Mouse (Mus musculus) kidney, postnatal 36 days (tissue): ENCODE measurements around the gene Gstm3.
"Not testable (repeated sequence)": the region's sequence is repeated elsewhere in the genome, so short reads cannot be mapped to it uniquely, and the experiment has no call there.

Experiments
- DNase-seq, 2 experiments: peaks; one replicate each; pipeline ENCODE4 v3.0.0; 2021 to 2022; ENCODE audit warnings: mixed read lengths in 2 of 2

Gene Gstm3

GRCm38 (mm10) chr3:107972070-107972469 is 3.0 kb upstream of the Gstm3 start:
- no peak for DNase-seq

GRCm38 (mm10) chr3:107971101-107971500 is 2.0 kb upstream of the Gstm3 start:
- not testable (repeated sequence) for DNase-seq

- no peak for DNase-seq
These were observed 2.5 kb downstream of the Gstm3 start for GRCm38 (mm10) chr3:107966631-107967030.

GRCm38 (mm10) chr3:107965592-107965991 is 3.5 kb downstream of the Gstm3 start:
- DNase-seq = no peak

- no peak for DNase-seq
These were observed 4.3 kb downstream of the Gstm3 start for GRCm38 (mm10) chr3:107964656-107965308.

- DNase-seq = no peak
These were observed 5.1 kb downstream of the Gstm3 start for GRCm38 (mm10) chr3:107964026-107964425.

GRCm38 (mm10) chr3:107955260-107955659 is 13.8 kb downstream of the Gstm3 start:
- not testable (repeated sequence) for DNase-seq

- DNase-seq = no peak
These were observed 15.2 kb downstream of the Gstm3 start for GRCm38 (mm10) chr3:107953906-107954305.

GRCm38 (mm10) chr3:107953328-107953755 is 15.7 kb downstream of the Gstm3 start:
- DNase-seq = peak; percentile 72 to 90

GRCm38 (mm10) chr3:107950531-107950930 is 18.6 kb downstream of the Gstm3 start:
- no peak for DNase-seq

GRCm38 (mm10) chr3:107949461-107949860 is 19.6 kb downstream of the Gstm3 start:
- not testable (repeated sequence) for DNase-seq

GRCm38 (mm10) chr3:107945729-107946128 is 23.4 kb downstream of the Gstm3 start:
- DNase-seq = peak in 1 of 2 experiments; percentile 43

- peak; percentile 62 to 71 for DNase-seq
These were observed 25.7 kb downstream of the Gstm3 start, which contains the start of gene Gstm6 for GRCm38 (mm10) chr3:107943239-107943990. Gene Gstm6 (minus strand): TSS chr3:107943749.

- no peak for DNase-seq
These were observed 27.8 kb downstream of the Gstm3 start for GRCm38 (mm10) chr3:107941261-107941660.

GRCm38 (mm10) chr3:107940524-107940923 is 28.6 kb downstream of the Gstm3 start:
- no peak for DNase-seq

- no peak for DNase-seq
These were observed 29.3 kb downstream of the Gstm3 start for GRCm38 (mm10) chr3:107939830-107940229.

- DNase-seq = peak; percentile 74 to 87
These were observed 29.7 kb downstream of the Gstm3 start for GRCm38 (mm10) chr3:107939403-107939802.

- DNase-seq = no peak
These were observed 33.2 kb downstream of the Gstm3 start for GRCm38 (mm10) chr3:107935888-107936287.

- DNase-seq = no peak
These were observed 33.8 kb downstream of the Gstm3 start for GRCm38 (mm10) chr3:107935268-107935667.

- peak; percentile 55 to 58 for DNase-seq
These were observed 37.0 kb downstream of the Gstm3 start for GRCm38 (mm10) chr3:107932128-107932527.

GRCm38 (mm10) chr3:107931670-107932069 is 37.4 kb downstream of the Gstm3 start, which contains the start of gene Gstm7:
Gene Gstm7 (minus strand): TSS chr3:107931817.
- DNase-seq = peak; percentile 99 to 100

GRCm38 (mm10) chr3:107931134-107931533 is 37.9 kb downstream of the Gstm3 start:
- no peak for DNase-seq

- DNase-seq = no peak
These were observed 39.4 kb downstream of the Gstm3 start for GRCm38 (mm10) chr3:107929731-107930130.

- DNase-seq = no peak
These were observed 39.8 kb downstream of the Gstm3 start for GRCm38 (mm10) chr3:107929243-107929642.
